Mouse (Mus musculus) neural tube, embryonic 11.5 days (tissue): Measurements from ENCODE around the gene Olfr725. TPM values are rescaled to one million over a fixed set of nuclear protein-coding genes. Genes with fewer than 3 reads are reported as not detected.

ENCODE experiments used
- polyA plus RNA-seq: library from polyadenylated mRNA; unstranded; fragments of >200 nt; fragmentation: Nextera tagmentation; extraction: Ambion mirVana; gene quantifications from 2 replicates; pipeline ENCODE4 v1.2.1, GENCODE M21; 2014

Gene Olfr725
- polyA plus RNA-seq, 1 experiment from 2014 or later: not detected

Other genes with a start within 250 kb of the Olfr725 start
- not detected in 2 replicates for gene Olfr722, start 138.4 kb downstream of the Olfr725 start, polyA plus RNA-seq
- gene Olfr723, start 108.6 kb downstream of the Olfr725 start, polyA plus RNA-seq: not detected in 2 replicates
- gene Olfr724, start 77.1 kb downstream of the Olfr725 start, polyA plus RNA-seq: not detected in 2 replicates
- not detected in 2 replicates for gene Olfr726, start 50.6 kb upstream of the Olfr725 start, polyA plus RNA-seq
- gene Olfr727, start 82.8 kb upstream of the Olfr725 start, polyA plus RNA-seq: not detected in 2 replicates
- gene Olfr728, start 102.3 kb upstream of the Olfr725 start, polyA plus RNA-seq: not detected in 2 replicates
- gene Olfr729, start 112.5 kb upstream of the Olfr725 start, polyA plus RNA-seq: not detected in 2 replicates
- gene Olfr730, start 147.8 kb upstream of the Olfr725 start, polyA plus RNA-seq: not detected in 2 replicates
- gene Olfr731, start 201.5 kb upstream of the Olfr725 start, polyA plus RNA-seq: not detected in 2 replicates
- not detected in 2 replicates for gene Olfr732, start 243.8 kb upstream of the Olfr725 start, polyA plus RNA-seq